Mouse (Mus musculus) bone marrow, adult 2 months (tissue): ENCODE data around the gene Mmgt1. TPM values are rescaled to one million over a fixed set of nuclear protein-coding genes. Genes with fewer than 3 reads are reported as not detected.

Experiments used
- H3K27ac ChIP-seq: fragments of 200-500 bp; 2 replicates; pipeline ENCODE4 v1.5.1; 2012; ENCODE audit warnings: low read depth, mild to moderate bottlenecking, control low read depth, inconsistent platforms, low read length; ENCODE audit not compliant: control insufficient read depth, poor library complexity, insufficient read depth
- H3K4me1 ChIP-seq: fragments of 200-500 bp; 2 replicates; pipeline ENCODE4 v1.6.1; 2011; ENCODE audit warnings: low read length; ENCODE audit not compliant: control insufficient read depth, insufficient read depth
- H3K4me3 ChIP-seq: fragments of 200-500 bp; replicated peaks from 2 replicates; pipeline ENCODE3; 2011; ENCODE audit warnings: mild to moderate bottlenecking, low read depth, low read length, control low read depth; ENCODE audit not compliant: control insufficient read depth
- CTCF ChIP-seq: fragments of 200-500 bp; IDR thresholded peaks from 2 replicates; pipeline ENCODE4 v1.5.1; 2011; ENCODE audit warnings: low read length, control low read depth; ENCODE audit not compliant: control insufficient read depth, insufficient read depth
- POLR2A ChIP-seq: fragments of 200-500 bp; IDR thresholded peaks from 2 replicates; pipeline ENCODE4 v1.6.1; 2011; ENCODE audit warnings: low read depth, mild to moderate bottlenecking, control low read depth, low read length, borderline replicate concordance; ENCODE audit not compliant: control insufficient read depth
- WGBS: fragments of 180-500 bp; shearing (Covaris S2); methylation state at CpG from one replicate; pipeline ENCODE4 v1.1.7; 2018; 5-methylcytosine and 5-hydroxymethylcytosine counted together
- polyA plus RNA-seq: library from polyadenylated mRNA; stranded (reverse); fragments of >200 nt; gene quantifications from 2 replicates; pipeline ENCODE4 v1.2.4, GENCODE M21; 2011; ENCODE audit warnings: low replicate concordance; ENCODE audit not compliant: missing spikeins, insufficient read depth, insufficient read length

The Mmgt1 gene
- polyA plus RNA-seq, 1 experiment = 4.2 TPM

DNA sequence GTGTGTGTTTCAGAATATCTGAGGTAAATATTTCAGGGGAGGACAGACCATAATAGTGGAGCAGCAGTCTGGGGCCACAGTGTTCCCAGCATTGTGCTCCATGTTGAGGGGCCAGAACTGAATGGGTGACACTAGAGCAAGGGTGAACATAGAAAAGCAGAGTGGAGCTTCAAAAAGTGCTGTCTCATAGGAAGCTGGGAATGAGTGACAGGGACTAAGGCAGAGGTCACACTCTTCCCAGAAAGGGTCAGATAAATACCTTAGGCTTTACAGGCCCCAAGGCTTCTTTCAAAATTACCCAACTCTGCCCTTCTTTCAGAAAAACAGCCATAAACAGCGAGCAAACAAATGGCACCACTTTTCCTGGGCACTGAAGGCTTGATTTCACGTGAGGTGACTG is 8.7 kb upstream of the Mmgt1 start:
- no peak overlapping the region for H3K4me3 ChIP-seq
- peaks cover 1% of the 10 kb centered on the region; the same call in 1 of the 2 replicates for H3K4me1 ChIP-seq
- TF ChIP-seq POLR2A = no peak
- no peak for TF ChIP-seq CTCF
- no peak overlapping the region for H3K27ac ChIP-seq
- 72% methylated on average over 2 of the region's 2 CpGs for WGBS

DNA sequence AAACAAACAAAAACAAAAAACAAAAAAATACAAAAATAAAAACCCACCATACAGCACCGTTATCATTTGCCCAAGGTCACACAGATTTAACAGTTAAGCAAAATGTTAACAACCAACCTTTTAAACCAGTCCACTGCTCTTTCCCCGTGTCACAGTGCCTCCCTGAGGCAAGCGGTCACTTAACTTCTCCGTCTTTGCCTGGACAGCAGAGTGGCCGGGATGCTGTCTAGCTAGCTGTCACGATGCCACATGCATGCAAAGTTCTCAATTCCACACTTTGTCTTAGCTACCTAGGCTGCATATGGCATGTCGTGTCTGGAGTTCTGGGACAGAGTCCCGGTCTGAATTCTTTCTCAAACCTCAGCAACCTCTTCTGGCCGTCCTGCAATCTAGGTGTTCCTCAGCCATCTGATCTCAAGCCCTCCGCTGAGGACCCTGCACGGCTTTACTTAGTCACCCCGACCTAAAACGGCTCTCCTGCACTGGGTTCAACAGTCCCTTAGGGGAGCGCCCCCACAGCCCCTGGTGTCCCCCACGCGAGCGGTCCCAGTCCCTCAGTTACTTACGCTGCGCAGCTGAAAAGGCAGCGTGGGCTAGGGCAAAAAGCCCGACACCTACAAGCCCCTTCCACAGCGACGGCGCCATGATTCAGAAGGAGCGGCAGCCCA is 516 bp downstream of the Mmgt1 start:
- no peaks in the 10 kb centered on the region for H3K4me1 ChIP-seq
- peak overlapping the region; percentile 88 for H3K4me3 ChIP-seq
- TF ChIP-seq CTCF (no peak), POLR2A (no peak)
- peak overlapping the region; percentile 69 for H3K27ac ChIP-seq
- 9% methylated on average over 25 of the region's 25 CpGs for WGBS

DNA sequence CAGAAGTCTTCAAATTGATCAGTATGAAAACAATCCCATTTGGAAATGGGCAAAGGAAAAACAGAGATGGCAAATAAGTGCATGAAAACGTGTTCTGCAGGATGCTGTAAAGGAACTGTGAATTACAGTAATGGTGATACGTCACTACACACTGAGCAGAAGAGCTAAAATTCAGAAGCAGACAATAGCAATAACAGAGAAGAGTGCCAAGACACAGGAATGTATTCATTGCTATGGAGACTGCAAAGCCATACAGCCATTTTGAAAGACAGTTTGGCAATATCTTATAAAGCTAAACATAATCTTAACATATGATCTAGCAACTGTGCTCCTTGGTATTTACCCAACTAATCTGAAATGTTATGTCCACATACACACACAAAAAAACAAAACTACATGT is 19.7 kb downstream of the Mmgt1 start:
- TF ChIP-seq CTCF (no peak), POLR2A (no peak)
- H3K4me1 ChIP-seq = no peaks in the 10 kb centered on the region
- H3K27ac ChIP-seq = no peak overlapping the region
- no peak overlapping the region for H3K4me3 ChIP-seq
- 74% methylated on average over 2 of the region's 2 CpGs for WGBS

DNA sequence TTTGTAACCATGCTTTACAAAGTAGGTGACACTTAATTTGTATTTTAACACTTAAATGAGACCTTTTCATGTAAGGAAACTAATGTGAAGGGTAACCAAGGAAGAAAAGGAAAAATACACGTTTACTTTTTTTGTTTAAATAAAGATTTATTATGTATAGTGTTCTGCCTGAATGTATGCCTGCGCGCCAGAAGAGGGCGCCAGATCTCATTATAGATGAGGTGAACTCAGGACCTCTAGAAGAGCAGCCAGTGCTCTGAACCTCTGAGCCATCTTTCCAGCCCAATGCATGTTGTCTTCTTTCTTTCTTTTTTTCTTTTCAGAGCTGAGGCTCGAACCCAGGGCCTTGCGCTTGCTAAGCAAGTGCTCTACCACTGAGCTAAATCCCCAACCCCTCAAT is 25.4 kb downstream of the Mmgt1 start:
- Histone ChIP-seq H3K27ac (no peak overlapping the region), H3K4me3 (no peak overlapping the region), H3K4me1 (no peaks in the 10 kb centered on the region)
- TF ChIP-seq CTCF (peak; percentile 44), POLR2A (no peak)
- WGBS = 19% methylated on average over 6 of the region's 6 CpGs

DNA sequence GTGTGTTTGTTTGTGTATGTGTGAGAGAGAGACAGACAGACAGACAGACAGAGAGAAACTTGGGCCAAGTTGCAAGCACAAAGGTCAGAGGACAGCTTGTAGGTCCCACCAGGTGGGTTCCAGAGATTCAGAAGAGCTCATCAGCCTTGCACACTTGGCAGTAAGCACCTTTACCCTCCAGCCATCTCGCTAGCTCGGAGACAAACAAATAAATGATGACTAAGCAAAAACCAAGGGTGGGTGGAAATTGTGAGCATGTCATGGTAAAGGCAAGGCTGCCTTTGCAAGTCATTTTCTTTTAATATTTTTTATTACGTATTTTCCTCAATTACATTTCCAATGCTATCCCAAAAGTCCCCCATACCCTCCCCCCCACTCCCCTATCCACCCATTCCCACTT is 44.3 kb downstream of the Mmgt1 start:
- TF ChIP-seq POLR2A (no peak), CTCF (no peak)
- WGBS = 52% methylated on average over 3 of the region's 3 CpGs
- Histone ChIP-seq H3K4me1 (no peaks in the 10 kb centered on the region), H3K27ac (no peak overlapping the region), H3K4me3 (no peak overlapping the region)

DNA sequence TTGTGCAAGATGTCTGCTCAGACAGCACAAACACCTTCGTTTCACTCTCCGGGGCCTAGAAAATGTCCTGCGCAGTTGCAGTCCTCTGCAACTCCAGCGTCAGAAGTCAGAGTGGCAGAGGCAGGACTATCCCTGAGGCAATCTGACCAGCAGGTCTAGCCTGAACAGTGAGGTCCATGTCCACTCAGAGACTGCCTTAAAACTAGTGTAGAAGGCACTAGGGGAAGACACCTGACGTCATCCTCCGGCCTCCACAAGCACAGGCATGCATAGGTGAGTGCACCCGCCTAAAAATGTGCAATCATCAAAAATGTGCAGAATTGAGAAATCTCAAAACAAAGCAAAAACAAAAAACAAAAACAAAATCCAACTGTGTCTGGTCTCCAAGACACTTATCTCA is 48.4 kb downstream of the Mmgt1 start, which contains the start of gene Gm648:
TSS of gene Gm648 (minus strand) at position 101 of the 400 bp plus-strand sequence.
- Histone ChIP-seq H3K27ac (no peak within 1 kb of the TSS), H3K4me3 (no peak within 1 kb of the TSS), H3K4me1 (no peaks in the 10 kb centered on the region)
- WGBS = 87% methylated on average over 7 of the region's 7 CpGs
- TF ChIP-seq POLR2A = no peak
- TF ChIP-seq CTCF = no peak

DNA sequence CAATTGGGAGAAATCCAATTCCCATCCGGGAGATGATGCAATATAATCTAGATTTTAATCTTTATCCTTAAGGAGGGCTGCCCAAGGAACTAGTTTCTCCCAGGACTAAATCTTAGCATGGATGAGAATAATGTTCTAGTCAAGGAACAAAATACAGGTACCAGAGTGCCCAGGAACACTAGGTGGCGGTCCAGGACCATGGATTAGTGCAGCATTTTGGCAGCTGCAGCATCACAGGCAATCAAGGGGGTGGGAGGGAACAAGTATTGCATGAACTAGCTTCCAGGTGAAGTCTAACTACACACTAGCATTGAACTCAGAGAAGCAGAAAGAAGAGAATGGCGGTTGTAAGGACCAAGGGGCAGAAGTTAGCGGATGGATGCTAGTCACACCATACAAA is 60.7 kb downstream of the Mmgt1 start:
- Histone ChIP-seq H3K27ac (no peak overlapping the region), H3K4me1 (no peaks in the 10 kb centered on the region), H3K4me3 (no peak overlapping the region)
- TF ChIP-seq POLR2A (no peak), CTCF (peak; percentile 33; the same call in 1 of the 2 replicates)
- WGBS = 55% methylated on average over 4 of the region's 4 CpGs

Other genes starting within 250 kb of the Mmgt1 start
- not detected in 2 replicates for gene Smim10l2a, start 223.5 kb downstream of the Mmgt1 start, polyA plus RNA-seq
- 4.8 TPM in 1 of 2 replicates, not detected in the other for gene Gm2174, start 150.1 kb downstream of the Mmgt1 start, polyA plus RNA-seq
- 72.1 and 119 TPM in 2 replicates for gene Ints6l, start 143.2 kb downstream of the Mmgt1 start, polyA plus RNA-seq
- not detected in 2 replicates for gene Gm10477, start 73.3 kb downstream of the Mmgt1 start, polyA plus RNA-seq
- gene Gm648, start 48.5 kb downstream of the Mmgt1 start, polyA plus RNA-seq = not detected in 2 replicates
- gene Slc9a6, start 11.7 kb upstream of the Mmgt1 start, polyA plus RNA-seq = 3.5 and 4.4 TPM in 2 replicates
- 13.2 and 16.9 TPM in 2 replicates for gene Fhl1, start 133.7 kb upstream of the Mmgt1 start, polyA plus RNA-seq
- 1.9 and 2.2 TPM in 2 replicates for gene Map7d3, start 224.3 kb upstream of the Mmgt1 start, polyA plus RNA-seq